Mouse (Mus musculus) kidney, embryonic 16.5 days (tissue): ENCODE results near the gene Gm11444. TPM values are rescaled to one million over a fixed set of nuclear protein-coding genes. Genes with fewer than 3 reads are reported as not detected.
A peak's percentile ranks its signal among the peaks of the same experiment; 100 is the strongest.

Source experiments
- ATAC-seq: fragments of 200-750 bp; cut with Nextera tagmentation; 2 replicates; pipeline ENCODE4 v1.8.0; 2017; ENCODE audit warnings: moderate TSS enrichment; ENCODE audit not compliant: low FRiP score, low TSS enrichment
- H3K27ac ChIP-seq: fragments of 300-500 bp; sonication (generic); 2 replicates; pipeline ENCODE4 v1.5.1; 2014; ENCODE audit warnings: low read length
- H3K27me3 ChIP-seq: fragments of 300-500 bp; sonication (generic); 2 replicates; pipeline ENCODE4 v1.6.1; 2014; ENCODE audit warnings: low read length, control low read depth, mixed read lengths; ENCODE audit not compliant: insufficient read depth
- H3K36me3 ChIP-seq: fragments of 300-500 bp; sonication (generic); 2 replicates; pipeline ENCODE4 v1.6.1; 2014; ENCODE audit warnings: low read length, control low read depth, mixed read lengths; ENCODE audit not compliant: insufficient read depth
- H3K4me1 ChIP-seq: fragments of 300-500 bp; sonication (generic); 2 replicates; pipeline ENCODE4 v1.6.1; 2014; ENCODE audit warnings: low read length, control low read depth, mixed read lengths; ENCODE audit not compliant: insufficient read depth
- H3K4me2 ChIP-seq: fragments of 300-500 bp; sonication (generic); replicated peaks from 2 replicates; pipeline ENCODE4 v1.6.1; 2014; ENCODE audit warnings: low read depth, low read length
- H3K4me3 ChIP-seq: fragments of 300-500 bp; sonication (generic); 2 replicates; pipeline ENCODE4 v1.5.1; 2014; ENCODE audit warnings: mild to moderate bottlenecking, low read length
- H3K9ac ChIP-seq: fragments of 300-500 bp; sonication (generic); replicated peaks from 2 replicates; pipeline ENCODE4 v1.6.1; 2014; ENCODE audit warnings: low read length
- H3K9me3 ChIP-seq: fragments of 300-500 bp; sonication (generic); 2 replicates; pipeline ENCODE4 v1.6.1; 2016; ENCODE audit warnings: low read length, control low read depth
- WGBS: fragments of 180-500 bp; shearing (Covaris S2); extraction: QIAGEN DNeasy Blood & Tissue Kit; methylation state at CpG from one replicate; pipeline ENCODE4 v1.1.7; 2014; 5-methylcytosine and 5-hydroxymethylcytosine counted together
- polyA plus RNA-seq: library from polyadenylated mRNA; unstranded; fragments of >200 nt; fragmentation: Nextera tagmentation; extraction: Ambion mirVana; gene quantifications from 2 replicates; pipeline ENCODE4 v1.2.1, GENCODE M21; 2015

Gm11444 gene
- not detected in 2 replicates for polyA plus RNA-seq

- no peak within 1 kb of the TSS for H3K4me3 ChIP-seq
- WGBS = 87% methylated on average over 6 of the region's 6 CpGs
Observed at GRCm38 (mm10) chr11:85850233-85850632, at the start of gene Gm11444. Gene Gm11444, minus strand, starts transcription at chr11:85850333.

GRCm38 (mm10) chr11:85896335-85896985, 46.3 kb upstream of the Gm11444 start:
- H3K4me1 ChIP-seq = peaks cover 10% of the 10 kb centered on the region
- no peak overlapping the region for H3K9ac ChIP-seq
- no peak overlapping the region for H3K4me3 ChIP-seq
- peaks cover under 1% of the 10 kb centered on the region; the same call in 1 of the 2 replicates for H3K9me3 ChIP-seq
- WGBS = 44% methylated on average over 11 of the region's 13 CpGs
- peaks cover 95% of the 10 kb centered on the region for H3K27me3 ChIP-seq
- no peak overlapping the region for H3K27ac ChIP-seq
- no peaks in the 10 kb centered on the region for H3K36me3 ChIP-seq
- no peak overlapping the region for H3K4me2 ChIP-seq
- no peak for ATAC-seq

More at GRCm38 (mm10) chr11:85850233-85850632, at the start of gene Gm11444:
- Histone ChIP-seq H3K4me1 (peaks cover 18% of the 10 kb centered on the region), H3K27me3 (no peaks in the 10 kb centered on the region), H3K36me3 (no peaks in the 10 kb centered on the region), H3K9ac (no peak within 1 kb of the TSS), H3K9me3 (no peaks in the 10 kb centered on the region), H3K4me2 (peak within 1 kb of the TSS; percentile 47), H3K27ac (no peak within 1 kb of the TSS)
- no peak for ATAC-seq

DNA sequence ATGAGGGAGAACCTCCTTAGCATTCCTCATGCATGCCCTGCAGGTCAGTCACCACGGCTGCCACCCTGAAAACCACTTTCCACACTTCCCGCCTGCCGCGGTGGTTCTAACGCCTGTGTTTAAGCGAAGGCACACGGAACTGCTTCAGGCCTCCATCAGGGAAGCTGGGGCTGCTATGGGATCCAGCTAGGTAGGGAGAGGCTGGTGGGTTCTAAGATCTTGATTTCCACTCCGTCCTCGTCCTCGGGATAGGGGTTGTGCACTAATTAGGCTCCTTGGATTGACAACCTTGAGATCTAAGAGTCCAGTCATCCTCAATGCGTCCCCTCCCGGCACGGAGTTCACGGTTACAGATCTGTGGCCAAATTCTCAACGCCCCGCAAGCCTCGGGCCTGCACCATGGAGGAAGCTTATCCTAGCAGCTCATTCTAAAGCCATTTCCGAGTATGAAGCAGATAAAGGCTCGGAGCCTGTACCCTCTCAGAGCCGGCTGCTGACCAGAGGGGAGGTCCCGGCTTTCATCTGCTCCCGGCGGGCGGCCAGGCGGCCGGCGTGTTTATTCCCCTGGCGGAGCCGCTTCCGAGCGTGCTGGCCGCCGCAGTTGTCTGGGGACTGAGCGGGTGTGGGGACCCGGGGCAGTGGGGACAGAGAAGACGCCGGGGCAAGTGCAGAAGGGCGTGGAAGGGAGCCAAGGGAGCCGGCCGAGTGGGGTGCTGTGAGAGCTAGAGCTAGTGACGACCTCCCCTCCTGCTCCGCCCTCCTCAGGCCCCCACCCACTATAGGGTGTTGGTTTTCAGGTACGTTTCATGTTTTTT, 44.8 kb upstream of the Gm11444 start:
- 2% methylated on average over 43 of the region's 43 CpGs for WGBS

DNA sequence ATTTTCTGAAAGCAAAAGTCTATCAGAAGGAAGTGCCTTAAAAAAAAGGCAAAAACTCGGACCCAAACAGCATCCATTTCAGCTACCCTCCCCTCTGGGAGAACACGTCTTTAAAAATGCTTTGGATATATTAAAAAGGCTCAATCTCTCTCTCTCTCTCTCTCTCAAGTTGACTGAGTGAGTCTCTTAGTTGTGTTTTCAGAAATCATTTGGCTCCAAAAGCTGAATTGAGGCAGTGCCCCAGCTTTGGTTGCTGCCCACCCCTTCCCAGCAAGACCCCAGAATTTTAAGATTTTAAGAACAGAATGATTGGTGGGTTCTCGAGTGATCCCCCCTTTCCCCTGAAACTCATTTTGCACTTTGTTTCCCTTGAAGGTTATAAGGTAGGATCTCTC, 44.0 kb upstream of the Gm11444 start:
- no peak overlapping the region for H3K9ac ChIP-seq
- no peak overlapping the region for H3K4me3 ChIP-seq
- no peaks in the 10 kb centered on the region for H3K36me3 ChIP-seq
- no peaks in the 10 kb centered on the region for H3K9me3 ChIP-seq
- WGBS = 7% methylated on average over 3 of the region's 3 CpGs
- peaks cover 17% of the 10 kb centered on the region for H3K4me1 ChIP-seq
- no peak overlapping the region for H3K27ac ChIP-seq
- peaks cover 99% of the 10 kb centered on the region for H3K27me3 ChIP-seq
- no peak for ATAC-seq
- no peak overlapping the region for H3K4me2 ChIP-seq

More for the DNA sequence above, 44.8 kb upstream of the Gm11444 start:
- peaks cover 14% of the 10 kb centered on the region for H3K4me1 ChIP-seq
- H3K9ac ChIP-seq = peak overlapping the region; percentile 43; the same call in 1 of the 2 replicates
- no peaks in the 10 kb centered on the region for H3K9me3 ChIP-seq
- peak overlapping the region; percentile 43 for H3K4me3 ChIP-seq
- no peaks in the 10 kb centered on the region for H3K36me3 ChIP-seq
- no peak overlapping the region for H3K27ac ChIP-seq
- H3K27me3 ChIP-seq = peaks cover 95% of the 10 kb centered on the region
- peak overlapping the region; percentile 56 for H3K4me2 ChIP-seq
- 0 out of 2 replicates have a peak, but pooled peaks have one; percentile 24 for ATAC-seq

- peaks cover 100% of the 10 kb centered on the region for H3K27me3 ChIP-seq
- no peaks in the 10 kb centered on the region for H3K9me3 ChIP-seq
- H3K4me3 ChIP-seq = no peak overlapping the region
- no peak overlapping the region for H3K9ac ChIP-seq
- H3K27ac ChIP-seq = no peak overlapping the region
- H3K4me2 ChIP-seq = no peak overlapping the region
- H3K36me3 ChIP-seq = no peaks in the 10 kb centered on the region
- H3K4me1 ChIP-seq = peaks cover 20% of the 10 kb centered on the region
- WGBS = 6% methylated on average over 13 of the region's 13 CpGs
- no peak for ATAC-seq
Observed at GRCm38 (mm10) chr11:85893400-85894135, 43.4 kb upstream of the Gm11444 start.

- H3K4me3 ChIP-seq = no peak overlapping the region
- H3K4me2 ChIP-seq = no peak overlapping the region
- no peak for ATAC-seq
Observed at GRCm38 (mm10) chr11:85892771-85893170, 42.6 kb upstream of the Gm11444 start.

GRCm38 (mm10) chr11:85891692-85892040, 41.5 kb upstream of the Gm11444 start:
- Histone ChIP-seq H3K27ac (no peak overlapping the region), H3K27me3 (peaks cover 94% of the 10 kb centered on the region), H3K36me3 (no peaks in the 10 kb centered on the region), H3K9me3 (no peaks in the 10 kb centered on the region), H3K4me3 (no peak overlapping the region), H3K4me1 (peaks cover 25% of the 10 kb centered on the region), H3K9ac (no peak overlapping the region), H3K4me2 (no peak overlapping the region)
- WGBS = 3% methylated on average over 2 of the region's 2 CpGs
- no peak for ATAC-seq

More at GRCm38 (mm10) chr11:85892771-85893170, 42.6 kb upstream of the Gm11444 start:
- no peak overlapping the region for H3K27ac ChIP-seq
- H3K36me3 ChIP-seq = no peaks in the 10 kb centered on the region
- peaks cover 99% of the 10 kb centered on the region for H3K27me3 ChIP-seq
- 3% methylated on average over 6 of the region's 6 CpGs for WGBS
- H3K9ac ChIP-seq = no peak overlapping the region
- peaks cover 25% of the 10 kb centered on the region for H3K4me1 ChIP-seq
- no peaks in the 10 kb centered on the region for H3K9me3 ChIP-seq

GRCm38 (mm10) chr11:85891010-85891691, 41.0 kb upstream of the Gm11444 start:
- no peak overlapping the region for H3K9ac ChIP-seq
- peaks cover 94% of the 10 kb centered on the region for H3K27me3 ChIP-seq
- ATAC-seq = no peak
- peaks cover 28% of the 10 kb centered on the region for H3K4me1 ChIP-seq
- no peak overlapping the region; the same call in 1 of the 2 replicates for H3K4me3 ChIP-seq
- no peak overlapping the region for H3K27ac ChIP-seq
- H3K4me2 ChIP-seq = no peak overlapping the region
- 2% methylated on average over 13 of the region's 13 CpGs for WGBS
- no peaks in the 10 kb centered on the region for H3K9me3 ChIP-seq
- no peaks in the 10 kb centered on the region for H3K36me3 ChIP-seq

- 3% methylated on average over 13 of the region's 13 CpGs for WGBS
- no peak overlapping the region; the same call in 1 of the 2 replicates for H3K4me3 ChIP-seq
- H3K9me3 ChIP-seq = no peaks in the 10 kb centered on the region
- H3K4me2 ChIP-seq = no peak overlapping the region
- peaks cover 94% of the 10 kb centered on the region for H3K27me3 ChIP-seq
- peaks cover 29% of the 10 kb centered on the region for H3K4me1 ChIP-seq
- H3K27ac ChIP-seq = no peak overlapping the region
- no peak overlapping the region for H3K9ac ChIP-seq
- no peaks in the 10 kb centered on the region for H3K36me3 ChIP-seq
- ATAC-seq = no peak
Observed at GRCm38 (mm10) chr11:85890563-85890845, 40.4 kb upstream of the Gm11444 start.
